Mouse (Mus musculus) heart, embryonic 16.5 days (tissue): Measurements from ENCODE around the gene Cited4. TPM values are rescaled to one million over a fixed set of nuclear protein-coding genes. Genes with fewer than 3 reads are reported as not detected.

Experiments used
- ATAC-seq: fragments of 200-750 bp; cut with Nextera tagmentation; replicated peaks from 2 replicates; pipeline ENCODE4 v1.8.0; 2017; ENCODE audit warnings: moderate number of reproducible peaks; ENCODE audit not compliant: insufficient read depth, low FRiP score; ENCODE audit errors: extremely low read depth
- H3K27ac ChIP-seq: fragments of 300-500 bp; sonication (generic); 2 replicates; pipeline ENCODE4 v1.5.1; 2014; ENCODE audit warnings: mild to moderate bottlenecking, low read length, control low read depth, moderate library complexity
- H3K27me3 ChIP-seq: fragments of 300-500 bp; sonication (generic); 2 replicates; pipeline ENCODE4 v1.6.1; 2014; ENCODE audit warnings: low read length, mixed read lengths; ENCODE audit not compliant: control insufficient read depth, insufficient read depth
- H3K36me3 ChIP-seq: fragments of 300-500 bp; sonication (generic); 2 replicates; pipeline ENCODE4 v1.6.1; 2014; ENCODE audit not compliant: control insufficient read depth, insufficient read depth
- H3K4me1 ChIP-seq: fragments of 300-500 bp; sonication (generic); 2 replicates; pipeline ENCODE4 v1.6.1; 2014; ENCODE audit warnings: low read length, mixed read lengths; ENCODE audit not compliant: control insufficient read depth, insufficient read depth
- H3K4me2 ChIP-seq: fragments of 300-500 bp; sonication (generic); 2 replicates; pipeline ENCODE4 v1.6.1; 2014; ENCODE audit warnings: low read depth, mild to moderate bottlenecking, control low read depth, low read length
- H3K4me3 ChIP-seq: fragments of 300-500 bp; sonication (generic); 2 replicates; pipeline ENCODE4 v1.5.1; 2014; ENCODE audit warnings: mild to moderate bottlenecking, control low read depth, low read length
- H3K9ac ChIP-seq: fragments of 300-500 bp; sonication (generic); 2 replicates; pipeline ENCODE4 v1.6.1; 2014; ENCODE audit warnings: low read length, control low read depth
- H3K9me3 ChIP-seq: fragments of 300-500 bp; sonication (generic); replicated peaks from 2 replicates; pipeline ENCODE4 v1.6.1; 2016; ENCODE audit warnings: low read length; ENCODE audit not compliant: control insufficient read depth
- WGBS: fragments of 180-500 bp; shearing (Covaris S2); extraction: QIAGEN DNeasy Blood & Tissue Kit; methylation state at CpG from one replicate; pipeline ENCODE4 v1.1.7; 2014; 5-methylcytosine and 5-hydroxymethylcytosine counted together
- polyA plus RNA-seq: library from polyadenylated mRNA; unstranded; fragments of >200 nt; fragmentation: Nextera tagmentation; extraction: Ambion mirVana; gene quantifications from 2 replicates; pipeline ENCODE4 v1.2.1, GENCODE M21; 2015

Cited4 gene
- polyA plus RNA-seq, 1 experiment from 2014 or later, result 24.0 TPM

GRCm38 (mm10) chr4:120713856-120714497 lies 47.6 kb downstream of the Cited4 start:
- H3K4me1 ChIP-seq, result peaks cover 6% of the 10 kb centered on the region
- H3K4me2 ChIP-seq, result no peak overlapping the region
- WGBS, result 73% methylated on average over 6 of the region's 6 CpGs
- H3K4me3 ChIP-seq, result no peak overlapping the region
- H3K36me3 ChIP-seq, result no peaks in the 10 kb centered on the region
- no peak overlapping the region for H3K9ac ChIP-seq
- peaks cover 30% of the 10 kb centered on the region for H3K27me3 ChIP-seq
- no peak for ATAC-seq
- no peaks in the 10 kb centered on the region for H3K9me3 ChIP-seq
- no peak overlapping the region for H3K27ac ChIP-seq

- Histone ChIP-seq H3K4me1 (peaks cover 6% of the 10 kb centered on the region), H3K9ac (peak overlapping the region; percentile 38; the same call in 1 of the 2 replicates), H3K27ac (no peak overlapping the region), H3K9me3 (no peaks in the 10 kb centered on the region), H3K4me2 (peak overlapping the region; percentile 83), H3K36me3 (no peaks in the 10 kb centered on the region), H3K27me3 (peaks cover 27% of the 10 kb centered on the region), H3K4me3 (peak overlapping the region; percentile 49)
- peak; percentile 63; the same call in 1 of the 2 replicates for ATAC-seq
- WGBS, result 1% methylated on average over 12 of the region's 12 CpGs
These were observed 49.8 kb downstream of the Cited4 start for GRCm38 (mm10) chr4:120716141-120716571.

GRCm38 (mm10) chr4:120716765-120717164 lies 50.4 kb downstream of the Cited4 start:
- no peaks in the 10 kb centered on the region for H3K9me3 ChIP-seq
- peaks cover 27% of the 10 kb centered on the region for H3K27me3 ChIP-seq
- H3K4me3 ChIP-seq, result peak overlapping the region; percentile 49
- H3K27ac ChIP-seq, result no peak overlapping the region
- H3K9ac ChIP-seq, result peak overlapping the region; percentile 38; the same call in 1 of the 2 replicates
- WGBS, result 16% methylated on average over 12 of the region's 12 CpGs
- ATAC-seq, result no peak
- peak overlapping the region; percentile 83 for H3K4me2 ChIP-seq
- no peaks in the 10 kb centered on the region for H3K36me3 ChIP-seq
- H3K4me1 ChIP-seq, result peaks cover 6% of the 10 kb centered on the region

Other genes starting within 250 kb of the Cited4 start
- gene Slfnl1, start 134.3 kb upstream of the Cited4 start, polyA plus RNA-seq, result 0.08 and 0.11 TPM in 2 replicates
- gene Ctps, start 96.3 kb upstream of the Cited4 start, polyA plus RNA-seq, result 87.7 and 98.9 TPM in 2 replicates
- 0.42 TPM in 1 of 2 replicates, not detected in the other for gene Gm8439, start 77.8 kb upstream of the Cited4 start, polyA plus RNA-seq
- gene Kcnq4, start 82.0 kb downstream of the Cited4 start, polyA plus RNA-seq, result 0.85 and 1.0 TPM in 2 replicates
- 102 and 106 TPM in 2 replicates for gene Nfyc, start 165.0 kb downstream of the Cited4 start, polyA plus RNA-seq
- 0.12 and 0.18 TPM in 2 replicates for gene Rims3, start 188.2 kb downstream of the Cited4 start, polyA plus RNA-seq